8 mouse cellular contexts compared by ENCODE assay signal in the genomic region with DNA sequence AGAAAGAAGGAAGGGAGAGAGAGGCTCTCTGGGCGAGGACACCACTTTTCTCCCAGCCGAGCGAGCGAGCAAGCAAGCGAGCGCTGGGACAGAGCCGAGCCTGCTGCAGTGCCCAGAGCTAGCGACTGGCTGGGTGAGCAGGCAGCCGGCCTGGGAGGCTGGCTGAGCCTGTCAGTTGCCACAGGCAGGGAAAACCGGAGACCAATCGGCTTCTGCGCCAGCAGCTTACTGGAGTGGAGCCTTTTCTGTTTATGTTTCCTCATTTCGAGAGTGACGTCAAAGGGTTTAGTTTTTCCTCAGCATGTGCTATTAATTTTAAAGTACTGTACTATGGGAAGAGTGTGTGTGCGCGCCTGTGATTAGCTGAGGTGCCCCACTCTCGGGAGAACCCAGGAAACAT. TPM values are rescaled to one million over a fixed set of nuclear protein-coding genes. Genes with fewer than 3 reads are reported as not detected.
DNase-seq lines count a peak whose midpoint lies in the region; ATAC-seq lines count a peak whose summit lies in the region.

Gene Pde7b (minus strand): TSS at position 173 of the 400 bp plus-strand sequence.

- peak; percentile 89 for DNase-seq in adrenal gland, postnatal 10 days
- peak; percentile 8 for DNase-seq in gonadal fat pad, adult 2 months (ENCODE audit: low read depth)
- DNase-seq in left cerebral cortex, postnatal 14 days (ENCODE audit: low spot score in 2 of 2), result peak; percentile 83 to 86
- DNase-seq in right cerebral cortex, adult 2 months (ENCODE audit: low spot score in 2 of 2), result peak; percentile 81 to 83
- DNase-seq in urinary bladder, postnatal 36 days (ENCODE audit: low spot score in 2 of 2), result peak; percentile 62 to 73

- no peaks in the 10 kb centered on the region for H3K9me3 ChIP-seq in embryonic facial prominence, embryonic 12.5 days
- H3K9me3 ChIP-seq in intestine, embryonic 16.5 days (ENCODE audit: control insufficient read depth, low read length), result no peaks in the 10 kb centered on the region

- peak within 1 kb of the TSS; percentile 39 for H3K4me3 ChIP-seq in embryonic facial prominence, embryonic 12.5 days
- H3K4me3 ChIP-seq in intestine, embryonic 16.5 days (ENCODE audit: low read length), result peak within 1 kb of the TSS; percentile 45

- H3K36me3 ChIP-seq in embryonic facial prominence, embryonic 12.5 days, result no peaks in the 10 kb centered on the region
- H3K36me3 ChIP-seq in intestine, embryonic 16.5 days (ENCODE audit: control insufficient read depth, insufficient read depth, low read length), result no peaks in the 10 kb centered on the region

- no peaks in the 10 kb centered on the region for H3K27me3 ChIP-seq in embryonic facial prominence, embryonic 12.5 days
- no peaks in the 10 kb centered on the region for H3K27me3 ChIP-seq in intestine, embryonic 16.5 days (replicated peaks; ENCODE audit: control insufficient read depth, insufficient read depth, low read length)

- intact Hi-C loops in left cerebral cortex, postnatal 14 days (cut with DNase I), result loop anchor here (5.0 to 10.0 kb wide), 2 partner anchors 53 to 200 kb away; no protein-coding TSS in a partner anchor

- H3K9ac ChIP-seq in embryonic facial prominence, embryonic 12.5 days, result peak within 1 kb of the TSS; percentile 38; the same call in 1 of the 2 replicates
- peak within 1 kb of the TSS; percentile 62 for H3K9ac ChIP-seq in intestine, embryonic 16.5 days (ENCODE audit: low read depth, low read length)

- WGBS in embryonic facial prominence, embryonic 12.5 days, result 4% methylated on average over 17 of the region's 17 CpGs
- 6% methylated on average over 17 of the region's 17 CpGs for WGBS in intestine, embryonic 16.5 days

- peak within 1 kb of the TSS; percentile 56 for H3K4me2 ChIP-seq in embryonic facial prominence, embryonic 12.5 days (replicated peaks)
- peak within 1 kb of the TSS; percentile 63 for H3K4me2 ChIP-seq in intestine, embryonic 16.5 days (ENCODE audit: low read depth, low read length)

- peak; percentile 92 for ATAC-seq in embryonic facial prominence, embryonic 12.5 days (ENCODE audit: insufficient number of reproducible peaks, insufficient read depth, low FRiP score, low TSS enrichment)
- ATAC-seq in intestine, embryonic 16.5 days, result peak; percentile 84
- peak; percentile 96 for ATAC-seq in megakaryocyte progenitor cell, adult 5-6 weeks (replicated peaks; ENCODE audit: poor library complexity)

- peak within 1 kb of the TSS; percentile 60; the same call in 1 of the 2 replicates for H3K27ac ChIP-seq in embryonic facial prominence, embryonic 12.5 days
- peak within 1 kb of the TSS; percentile 66 for H3K27ac ChIP-seq in intestine, embryonic 16.5 days (ENCODE audit: low read length)

- peaks cover 21% of the 10 kb centered on the region for H3K4me1 ChIP-seq in embryonic facial prominence, embryonic 12.5 days
- H3K4me1 ChIP-seq in intestine, embryonic 16.5 days (ENCODE audit: control insufficient read depth, insufficient read depth, low read length), result peaks cover 18% of the 10 kb centered on the region

RNA-seq across cellular contexts. Expression of gene Pde7b, which starts in this region (rescaled TPM):
- total RNA-seq in adrenal gland, postnatal 10 days (2021), result 10 to 100 TPM; 23.7 to 24.5 TPM
- polyA plus RNA-seq in embryonic facial prominence, embryonic 12.5 days (2016; fragmentation: Nextera tagmentation; extraction: Ambion mirVana), result 14.4 and 14.6 TPM in 2 replicates
- 7.0 and 7.9 TPM in 2 replicates for polyA plus RNA-seq in gonadal fat pad, adult 2 months (2012; rRNA removed)
- 1.9 and 2.0 TPM in 2 replicates for polyA plus RNA-seq in intestine, embryonic 16.5 days (2015; fragmentation: Nextera tagmentation; extraction: Ambion mirVana)
- total RNA-seq in left cerebral cortex, postnatal 14 days (2021), result 10 to 100 TPM; 28.2 to 30.4 TPM
- 1.9 and 2.2 TPM in 2 replicates for total RNA-seq in megakaryocyte progenitor cell, adult 5-6 weeks (2015)
- 1.9 and 2.2 TPM in 2 replicates for total RNA-seq in megakaryocyte progenitor cell, adult 5-6 weeks (2017)

Comparison
In these comparisons a context has a peak if more than half of its experiments do, and no peak if none do; other contexts are left out.
1. Peak in every context shown above with its lines: DNase-seq, ATAC-seq, H3K4me3 ChIP-seq and H3K27ac ChIP-seq.
2. RNA of gene Pde7b (total RNA-seq): 28.2 to 30.4 TPM in left cerebral cortex, postnatal 14 days and 23.7 to 24.5 TPM in adrenal gland, postnatal 10 days; 1.9 to 2.2 TPM in megakaryocyte progenitor cell, adult 5-6 weeks; every median in the first group is over 4 times any median in the second.
3. DNase-seq: peak in every context shown above with its lines; median percentile 89 in adrenal gland, postnatal 10 days; 84 in left cerebral cortex, postnatal 14 days; 82 in right cerebral cortex, adult 2 months; 68 in urinary bladder, postnatal 36 days; 8 in gonadal fat pad, adult 2 months.